Mouse (Mus musculus): ENCODE data around the gene Cblb. TPM values are rescaled to one million over a fixed set of nuclear protein-coding genes. Genes with fewer than 3 reads are reported as not detected.

Cblb gene
- polyA plus RNA-seq, 1 experiment from 2014 or later, result 2.1 TPM

DNA sequence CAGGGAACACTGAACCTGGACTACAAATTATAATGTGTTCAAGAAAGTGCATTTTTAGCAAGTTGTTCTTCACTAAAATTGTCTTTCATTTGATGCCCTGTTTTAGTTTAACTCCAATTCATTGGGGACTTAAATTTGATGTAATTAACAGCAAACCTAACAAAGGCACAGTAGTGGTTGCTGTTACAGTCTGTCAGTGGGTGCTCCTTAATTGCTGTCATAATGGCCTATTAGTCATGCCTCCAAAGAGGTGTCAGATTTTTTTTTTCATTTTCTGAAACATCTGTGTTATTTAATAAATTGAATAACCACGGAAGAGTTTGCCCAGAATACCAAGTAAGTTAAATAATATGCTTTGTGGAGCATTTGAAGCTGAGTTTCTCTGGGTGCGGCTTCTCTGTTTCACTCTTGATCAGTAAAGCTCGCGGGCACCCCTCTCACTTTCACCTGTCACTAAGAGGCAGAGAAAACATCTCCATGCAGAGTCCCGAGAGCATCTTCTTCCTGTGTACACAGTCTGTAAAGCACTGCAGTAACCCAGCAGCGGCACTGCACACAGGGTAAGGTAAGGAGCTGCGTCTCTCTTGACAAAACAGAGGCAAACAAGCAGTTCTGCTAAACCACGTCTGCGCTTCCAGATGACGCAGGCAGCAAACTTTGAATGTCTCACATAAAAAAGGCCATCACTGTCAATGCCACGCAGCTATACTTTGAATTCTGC is 116.1 kb downstream of the Cblb start:
- Histone ChIP-seq H3K27me3 (ENCODE audit: insufficient read depth, low read length) (no peaks in the 10 kb centered on the region), H3K4me1 (ENCODE audit: insufficient read depth) (0 out of 2 replicates have a peak, but pooled peaks cover 4% of the 10 kb centered on the region), H3K36me3 (replicated peaks; ENCODE audit: insufficient read depth, low read length) (peaks cover 4% of the 10 kb centered on the region; the same call in 1 of the 2 replicates), H3K4me3 (ENCODE audit: low read depth, low read length) (no peak overlapping the region), H3K9ac (replicated peaks) (no peak overlapping the region), H3K9me3 (ENCODE audit: low read length) (no peaks in the 10 kb centered on the region), H3K27ac (ENCODE audit: low read depth) (no peak overlapping the region), H3K4me2 (ENCODE audit: low read depth, low read length) (no peak overlapping the region)
- TF ChIP-seq EP300 (IDR thresholded peaks at IDR 0.05; ENCODE audit: low read depth), result no peak
- no peak for TF ChIP-seq CTCF (IDR thresholded peaks at IDR 0.05; ENCODE audit: low read depth)
- 83% methylated on average over 11 of the region's 11 CpGs for WGBS (ENCODE audit: insufficient replicate concordance)
- DNase-seq, result no peak
- ATAC-seq, result no peak

DNA sequence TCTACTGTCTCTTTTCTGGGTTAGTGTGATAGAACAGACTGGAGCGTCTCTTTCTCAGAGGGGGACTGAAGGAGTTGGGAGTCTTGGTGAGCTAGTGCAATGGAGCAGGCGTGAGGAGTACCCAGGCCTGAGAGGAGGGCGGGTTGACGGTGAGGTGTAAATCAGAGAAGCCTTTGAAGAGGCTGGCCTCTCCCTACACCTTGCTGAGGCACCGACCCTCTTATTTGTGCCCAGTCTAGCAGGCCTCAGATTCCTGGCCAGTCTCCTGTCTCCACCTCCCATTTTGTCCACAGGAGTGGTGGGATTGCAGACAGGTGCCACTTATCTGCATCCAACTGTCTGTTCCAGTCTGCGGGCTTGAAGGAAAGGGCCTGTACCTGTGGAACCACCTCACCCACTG is 117.0 kb downstream of the Cblb start:
- TF ChIP-seq EP300 (IDR thresholded peaks at IDR 0.05; ENCODE audit: low read depth) (no peak), CTCF (IDR thresholded peaks at IDR 0.05; ENCODE audit: low read depth) (no peak)
- H3K27ac ChIP-seq (ENCODE audit: low read depth), result no peak overlapping the region

DNA sequence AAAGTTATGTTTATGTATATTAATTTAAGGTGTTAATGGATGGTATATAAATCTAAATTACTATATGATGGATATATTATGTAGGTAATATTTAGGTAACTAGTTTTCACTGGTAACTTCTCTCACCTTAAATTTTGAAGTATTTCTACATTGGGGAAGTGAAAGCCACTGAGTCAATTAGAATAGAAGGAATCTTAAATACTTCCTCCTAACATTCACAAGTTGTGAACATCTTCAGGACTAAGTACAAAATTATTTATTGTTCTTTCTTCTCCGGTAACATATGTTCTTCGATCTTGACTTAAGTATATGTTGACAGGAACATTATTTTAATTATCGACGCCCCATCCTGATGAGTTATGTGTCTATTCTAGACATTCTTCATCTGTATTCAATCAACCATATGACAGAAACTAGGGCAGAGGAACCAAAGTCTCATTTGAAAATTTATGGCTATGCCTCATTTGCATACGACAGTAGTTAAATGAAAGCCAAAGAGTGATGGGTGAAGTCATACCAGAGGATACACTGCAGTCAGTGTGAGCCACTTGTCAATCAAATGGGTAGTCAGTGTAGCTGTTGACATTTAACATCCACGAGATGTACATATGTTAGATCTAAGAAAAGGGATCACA is 118.2 kb downstream of the Cblb start:
- Histone ChIP-seq H3K27ac (ENCODE audit: low read depth) (no peak overlapping the region), H3K36me3 (replicated peaks; ENCODE audit: insufficient read depth, low read length) (peaks cover 14% of the 10 kb centered on the region), H3K9me3 (ENCODE audit: low read length) (no peaks in the 10 kb centered on the region), H3K9ac (replicated peaks) (no peak overlapping the region), H3K4me2 (ENCODE audit: low read depth, low read length) (no peak overlapping the region), H3K4me3 (ENCODE audit: low read depth, low read length) (no peak overlapping the region), H3K4me1 (ENCODE audit: insufficient read depth) (0 out of 2 replicates have a peak, but pooled peaks cover 2% of the 10 kb centered on the region), H3K27me3 (ENCODE audit: insufficient read depth, low read length) (no peaks in the 10 kb centered on the region)
- ATAC-seq (no peak), DNase-seq (no peak)
- TF ChIP-seq CTCF (IDR thresholded peaks at IDR 0.05; ENCODE audit: low read depth) (no peak), EP300 (IDR thresholded peaks at IDR 0.05; ENCODE audit: low read depth) (no peak)
- WGBS (ENCODE audit: insufficient replicate concordance), result 83% methylated on average over 6 of the region's 6 CpGs

More for the DNA sequence above, 117.0 kb downstream of the Cblb start:
- H3K9me3 ChIP-seq (ENCODE audit: low read length), result no peaks in the 10 kb centered on the region
- no peak for DNase-seq
- no peaks in the 10 kb centered on the region for H3K27me3 ChIP-seq (ENCODE audit: insufficient read depth, low read length)
- H3K4me2 ChIP-seq (ENCODE audit: low read depth, low read length), result no peak overlapping the region
- H3K4me1 ChIP-seq (ENCODE audit: insufficient read depth), result 0 out of 2 replicates have a peak, but pooled peaks cover 4% of the 10 kb centered on the region
- no peak for ATAC-seq
- 86% methylated on average over 6 of the region's 6 CpGs for WGBS (ENCODE audit: insufficient replicate concordance)
- peaks cover 11% of the 10 kb centered on the region for H3K36me3 ChIP-seq (replicated peaks; ENCODE audit: insufficient read depth, low read length)
- H3K4me3 ChIP-seq (ENCODE audit: low read depth, low read length), result no peak overlapping the region
- H3K9ac ChIP-seq (replicated peaks), result no peak overlapping the region

DNA sequence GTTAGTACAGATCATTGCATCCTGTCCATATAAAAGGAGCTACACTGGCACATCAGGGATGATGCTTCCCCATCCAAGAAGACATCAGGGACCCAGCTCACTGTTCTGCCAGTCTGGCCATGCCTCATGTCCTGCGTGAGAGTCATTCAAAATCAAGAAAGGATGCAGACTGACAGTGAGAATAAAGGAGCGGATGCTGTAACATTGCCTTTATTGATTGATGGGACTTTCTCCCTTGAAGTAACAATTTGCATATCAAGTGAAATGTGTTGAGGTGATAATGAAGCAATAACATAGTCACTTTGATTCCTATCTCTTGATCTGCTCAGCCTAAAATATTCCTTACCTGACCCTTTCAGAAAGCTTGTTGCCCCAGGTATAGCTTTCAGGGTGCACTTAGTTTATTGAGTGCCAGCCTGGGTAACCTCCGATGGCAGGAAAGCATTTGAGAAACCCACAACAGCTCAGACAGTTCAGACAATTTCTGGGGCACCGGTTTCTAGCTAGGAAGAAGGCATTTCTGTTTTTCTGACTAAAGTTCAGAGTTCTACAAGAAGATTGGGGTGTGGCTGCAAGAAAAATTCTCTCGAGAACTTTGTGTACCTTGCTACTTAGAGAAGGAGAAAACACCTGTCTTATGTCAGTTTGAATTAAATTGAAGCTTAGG is 124.1 kb downstream of the Cblb start:
- H3K27me3 ChIP-seq (ENCODE audit: insufficient read depth, low read length), result no peaks in the 10 kb centered on the region
- no peak overlapping the region for H3K4me3 ChIP-seq (ENCODE audit: low read depth, low read length)

DNA sequence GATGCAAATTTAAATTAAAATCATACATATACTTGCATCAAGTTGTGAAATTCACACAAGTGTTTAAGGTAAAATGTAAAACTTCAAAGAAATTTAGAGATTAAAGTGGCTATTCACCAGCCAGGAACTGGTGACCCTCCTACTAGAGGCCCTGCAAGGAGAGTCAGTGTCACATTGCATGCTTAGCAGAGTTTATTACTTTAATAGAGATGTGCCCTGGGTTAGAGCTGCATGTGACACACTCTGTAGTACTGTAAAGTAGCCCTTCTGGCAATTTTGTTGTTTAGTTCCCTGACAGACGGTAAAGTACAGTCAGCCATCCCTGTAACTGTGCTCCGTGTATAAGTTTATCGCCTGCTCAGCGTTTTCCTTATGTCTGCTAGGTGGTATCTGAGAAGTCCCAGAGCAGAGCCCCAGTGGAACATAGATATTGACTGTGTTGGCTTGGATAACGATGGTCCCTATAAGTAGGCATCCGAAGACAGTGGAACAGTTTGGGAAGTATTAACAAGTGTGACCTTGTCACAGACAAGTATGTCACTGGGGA is 129.0 kb downstream of the Cblb start:
- no peak overlapping the region for H3K4me2 ChIP-seq (ENCODE audit: low read depth, low read length)
- H3K9ac ChIP-seq (replicated peaks), result no peak overlapping the region
- no peak overlapping the region for H3K4me3 ChIP-seq (ENCODE audit: low read depth, low read length)
- H3K36me3 ChIP-seq (replicated peaks; ENCODE audit: insufficient read depth, low read length), result peaks cover 15% of the 10 kb centered on the region
- no peaks in the 10 kb centered on the region for H3K4me1 ChIP-seq (ENCODE audit: insufficient read depth)
- DNase-seq (no peak), ATAC-seq (no peak)
- WGBS (ENCODE audit: insufficient replicate concordance), result 85% methylated on average over 6 of the region's 6 CpGs
- H3K27me3 ChIP-seq (ENCODE audit: insufficient read depth, low read length), result no peaks in the 10 kb centered on the region
- TF ChIP-seq EP300 (IDR thresholded peaks at IDR 0.05; ENCODE audit: low read depth) (no peak), CTCF (IDR thresholded peaks at IDR 0.05; ENCODE audit: low read depth) (no peak)
- no peak overlapping the region for H3K27ac ChIP-seq (ENCODE audit: low read depth)
- H3K9me3 ChIP-seq (ENCODE audit: low read length), result no peaks in the 10 kb centered on the region

More for the DNA sequence above, 124.1 kb downstream of the Cblb start:
- Histone ChIP-seq H3K4me2 (ENCODE audit: low read depth, low read length) (no peak overlapping the region), H3K9me3 (ENCODE audit: low read length) (no peaks in the 10 kb centered on the region), H3K36me3 (replicated peaks; ENCODE audit: insufficient read depth, low read length) (peaks cover 20% of the 10 kb centered on the region), H3K9ac (replicated peaks) (no peak overlapping the region), H3K4me1 (ENCODE audit: insufficient read depth) (no peaks in the 10 kb centered on the region), H3K27ac (ENCODE audit: low read depth) (no peak overlapping the region)
- ATAC-seq, result no peak
- no peak for TF ChIP-seq CTCF (IDR thresholded peaks at IDR 0.05; ENCODE audit: low read depth)
- no peak for TF ChIP-seq EP300 (IDR thresholded peaks at IDR 0.05; ENCODE audit: low read depth)
- no peak for DNase-seq
- 85% methylated on average over 5 of the region's 5 CpGs for WGBS (ENCODE audit: insufficient replicate concordance)

DNA sequence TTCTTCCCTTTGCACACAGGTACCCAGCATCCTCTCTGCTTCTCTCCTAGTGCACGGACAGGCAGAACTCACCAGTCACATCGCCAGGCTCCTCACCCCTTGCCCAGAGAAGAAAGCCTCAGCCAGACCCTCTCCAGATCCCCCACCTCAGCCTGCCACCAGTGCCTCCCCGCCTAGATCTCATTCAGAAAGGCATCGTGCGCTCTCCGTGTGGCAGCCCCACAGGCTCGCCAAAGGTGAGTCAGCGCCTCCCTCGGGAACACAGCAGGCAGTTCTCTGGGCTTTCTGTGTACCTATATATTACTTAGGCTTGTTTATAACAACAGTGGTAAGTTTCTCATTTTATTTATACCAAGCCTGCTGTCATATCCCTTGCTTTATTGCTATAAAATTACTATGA is 133.2 kb downstream of the Cblb start:
- WGBS (ENCODE audit: insufficient replicate concordance), result 82% methylated on average over 9 of the region's 9 CpGs
- no peak overlapping the region for H3K27ac ChIP-seq (ENCODE audit: low read depth)
- no peak overlapping the region for H3K9ac ChIP-seq (replicated peaks)
- no peak for ATAC-seq
- no peak overlapping the region for H3K4me3 ChIP-seq (ENCODE audit: low read depth, low read length)
- TF ChIP-seq EP300 (IDR thresholded peaks at IDR 0.05; ENCODE audit: low read depth) (no peak), CTCF (IDR thresholded peaks at IDR 0.05; ENCODE audit: low read depth) (no peak)
- no peaks in the 10 kb centered on the region for H3K9me3 ChIP-seq (ENCODE audit: low read length)
- H3K36me3 ChIP-seq (replicated peaks; ENCODE audit: insufficient read depth, low read length), result peaks cover 26% of the 10 kb centered on the region
- H3K27me3 ChIP-seq (ENCODE audit: insufficient read depth, low read length), result no peaks in the 10 kb centered on the region
- H3K4me2 ChIP-seq (ENCODE audit: low read depth, low read length), result no peak overlapping the region
- no peak for DNase-seq
- no peaks in the 10 kb centered on the region for H3K4me1 ChIP-seq (ENCODE audit: insufficient read depth)

Measured in liver, postnatal 0 days (tissue).